Mouse (Mus musculus): ENCODE measurements at regions not wholly inside any gene's neighbourhood (a gene's known extent, or its start where the extent isn't known, plus 50 kb on each side); places are given as distances from the start of the nearest gene placed in this dataset.

- peaks cover 13% of the 10 kb centered on the region for H3K36me3 ChIP-seq (ENCODE audit: control insufficient read depth, insufficient read depth)
- no peak for TF ChIP-seq MAX (IDR thresholded peaks at IDR 0.05)
- no peak for TF ChIP-seq USF1 (IDR thresholded peaks at IDR 0.05; ENCODE audit: low read depth)
- peaks cover 100% of the 10 kb centered on the region for H3K79me2 ChIP-seq (ENCODE audit: control insufficient read depth, insufficient read depth)
- peaks cover 90% of the 10 kb centered on the region for H3K79me3 ChIP-seq (ENCODE audit: low read depth)
- no peak overlapping the region for H3ac ChIP-seq (ENCODE audit: control insufficient read depth, insufficient read length, low read depth)
- H3K4me3 ChIP-seq (ENCODE audit: insufficient read depth, poor library complexity, severe bottlenecking): no peak overlapping the region
- no peaks in the 10 kb centered on the region for H3K27me3 ChIP-seq (ENCODE audit: control insufficient read depth, insufficient read depth, insufficient read length)
Observed at GRCm38 (mm10) chr2:128374253-128374566, 216.8 kb upstream of the Spdye4c start.

GRCm38 (mm10) chr2:128374926-128375325 is 216.1 kb upstream of the Spdye4c start:
- Histone ChIP-seq H3K4me3 (ENCODE audit: insufficient read depth, poor library complexity, severe bottlenecking) (no peak overlapping the region), H3ac (ENCODE audit: control insufficient read depth, insufficient read length, low read depth) (no peak overlapping the region), H3K36me3 (ENCODE audit: control insufficient read depth, insufficient read depth) (peaks cover 13% of the 10 kb centered on the region), H3K27me3 (ENCODE audit: control insufficient read depth, insufficient read depth, insufficient read length) (no peaks in the 10 kb centered on the region), H3K79me2 (ENCODE audit: control insufficient read depth, insufficient read depth) (peaks cover 100% of the 10 kb centered on the region), H3K79me3 (ENCODE audit: low read depth) (peaks cover 88% of the 10 kb centered on the region)
- TF ChIP-seq MYOG (IDR thresholded peaks at IDR 0.05; ENCODE audit: control insufficient read depth, extremely low read depth, insufficient read length): no peak
- TF ChIP-seq CTCF (IDR thresholded peaks at IDR 0.05; ENCODE audit: control insufficient read depth, insufficient read depth, insufficient read length): no peak
- no peak for TF ChIP-seq CEBPB (IDR thresholded peaks at IDR 0.05; ENCODE audit: low read depth)
- TF ChIP-seq MYOD1 (IDR thresholded peaks at IDR 0.05; ENCODE audit: control insufficient read depth, insufficient read length, low read depth): no peak
- no peak for TF ChIP-seq FOSL1 (IDR thresholded peaks at IDR 0.05; ENCODE audit: insufficient read depth, low read length, poor library complexity, severe bottlenecking)
- TF ChIP-seq USF1 (IDR thresholded peaks at IDR 0.05; ENCODE audit: low read depth): no peak
- no peak for TF ChIP-seq MAX (IDR thresholded peaks at IDR 0.05)

DNA sequence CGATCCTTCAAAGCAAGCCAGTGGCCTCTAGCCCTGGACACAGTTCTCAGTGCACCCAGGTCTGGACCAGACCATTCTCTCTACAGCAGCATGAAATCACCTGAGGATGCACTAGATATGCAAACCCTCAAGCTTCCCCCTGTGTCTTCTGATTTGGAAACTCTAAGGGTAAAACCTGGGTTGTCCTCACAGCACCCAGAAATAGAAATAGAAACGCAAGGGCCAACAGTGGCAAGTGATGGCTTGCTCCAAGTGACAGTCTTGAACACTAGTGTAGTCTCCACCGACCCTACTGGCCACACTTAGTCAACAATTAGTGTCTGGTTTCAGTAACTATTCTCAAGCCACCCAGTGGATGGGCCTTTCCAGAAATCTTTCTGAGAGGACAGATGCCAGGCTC is 215.2 kb upstream of the Spdye4c start:
- H3K79me3 ChIP-seq (ENCODE audit: low read depth): peaks cover 85% of the 10 kb centered on the region
- no peaks in the 10 kb centered on the region for H3K27me3 ChIP-seq (ENCODE audit: control insufficient read depth, insufficient read depth, insufficient read length)
- no peak overlapping the region for H3ac ChIP-seq (ENCODE audit: control insufficient read depth, insufficient read length, low read depth)
- H3K36me3 ChIP-seq (ENCODE audit: control insufficient read depth, insufficient read depth): peaks cover 6% of the 10 kb centered on the region
- peaks cover 100% of the 10 kb centered on the region for H3K79me2 ChIP-seq (ENCODE audit: control insufficient read depth, insufficient read depth)
- no peak overlapping the region for H3K4me3 ChIP-seq (ENCODE audit: insufficient read depth, poor library complexity, severe bottlenecking)
- TF ChIP-seq MYOG (IDR thresholded peaks at IDR 0.05; ENCODE audit: control insufficient read depth, extremely low read depth, insufficient read length) (no peak), FOSL1 (IDR thresholded peaks at IDR 0.05; ENCODE audit: insufficient read depth, low read length, poor library complexity, severe bottlenecking) (no peak), MYOD1 (IDR thresholded peaks at IDR 0.05; ENCODE audit: control insufficient read depth, insufficient read length, low read depth) (no peak), CEBPB (IDR thresholded peaks at IDR 0.05; ENCODE audit: low read depth) (no peak), USF1 (IDR thresholded peaks at IDR 0.05; ENCODE audit: low read depth) (no peak), CTCF (IDR thresholded peaks at IDR 0.05; ENCODE audit: control insufficient read depth, insufficient read depth, insufficient read length) (no peak), MAX (IDR thresholded peaks at IDR 0.05) (no peak)

GRCm38 (mm10) chr2:128377176-128377575 is 213.8 kb upstream of the Spdye4c start:
- Histone ChIP-seq H3K79me2 (ENCODE audit: control insufficient read depth, insufficient read depth) (peaks cover 100% of the 10 kb centered on the region), H3K36me3 (ENCODE audit: control insufficient read depth, insufficient read depth) (peaks cover 3% of the 10 kb centered on the region), H3ac (ENCODE audit: control insufficient read depth, insufficient read length, low read depth) (no peak overlapping the region), H3K79me3 (ENCODE audit: low read depth) (peaks cover 83% of the 10 kb centered on the region), H3K27me3 (ENCODE audit: control insufficient read depth, insufficient read depth, insufficient read length) (no peaks in the 10 kb centered on the region), H3K4me3 (ENCODE audit: insufficient read depth, poor library complexity, severe bottlenecking) (no peak overlapping the region)
- TF ChIP-seq FOSL1 (IDR thresholded peaks at IDR 0.05; ENCODE audit: insufficient read depth, low read length, poor library complexity, severe bottlenecking): no peak
- no peak for TF ChIP-seq MYOD1 (IDR thresholded peaks at IDR 0.05; ENCODE audit: control insufficient read depth, insufficient read length, low read depth)
- TF ChIP-seq CEBPB (IDR thresholded peaks at IDR 0.05; ENCODE audit: low read depth): no peak
- no peak for TF ChIP-seq MYOG (IDR thresholded peaks at IDR 0.05; ENCODE audit: control insufficient read depth, extremely low read depth, insufficient read length)
- TF ChIP-seq USF1 (IDR thresholded peaks at IDR 0.05; ENCODE audit: low read depth): no peak
- no peak for TF ChIP-seq MAX (IDR thresholded peaks at IDR 0.05)
- TF ChIP-seq CTCF (IDR thresholded peaks at IDR 0.05; ENCODE audit: control insufficient read depth, insufficient read depth, insufficient read length): no peak

DNA sequence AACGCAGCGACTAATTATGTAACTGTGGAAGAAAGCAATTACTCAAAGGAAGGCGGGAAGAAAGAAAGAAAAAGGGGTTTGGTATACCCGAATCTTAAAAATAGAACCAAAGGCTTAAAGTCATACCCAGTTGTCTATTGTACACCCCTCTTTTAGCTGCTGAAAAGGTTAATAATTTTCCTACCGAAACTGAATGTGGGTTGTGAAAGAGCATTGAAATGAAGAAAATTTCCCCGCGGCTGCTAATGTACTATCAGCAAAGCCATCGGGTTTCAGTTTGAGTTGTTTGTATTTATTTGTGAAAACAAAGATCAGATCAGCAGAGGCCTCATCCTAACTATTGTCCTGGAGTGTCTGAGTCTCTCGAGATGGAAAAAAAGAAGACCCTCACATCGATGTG is 213.3 kb upstream of the Spdye4c start:
- H3K79me3 ChIP-seq (ENCODE audit: low read depth): peaks cover 80% of the 10 kb centered on the region
- TF ChIP-seq MYOG (IDR thresholded peaks at IDR 0.05; ENCODE audit: control insufficient read depth, extremely low read depth, insufficient read length) (no peak), USF1 (IDR thresholded peaks at IDR 0.05; ENCODE audit: low read depth) (no peak), FOSL1 (IDR thresholded peaks at IDR 0.05; ENCODE audit: insufficient read depth, low read length, poor library complexity, severe bottlenecking) (no peak), MYOD1 (IDR thresholded peaks at IDR 0.05; ENCODE audit: control insufficient read depth, insufficient read length, low read depth) (no peak), CEBPB (IDR thresholded peaks at IDR 0.05; ENCODE audit: low read depth) (no peak), MAX (IDR thresholded peaks at IDR 0.05) (no peak), CTCF (IDR thresholded peaks at IDR 0.05; ENCODE audit: control insufficient read depth, insufficient read depth, insufficient read length) (no peak)
- no peaks in the 10 kb centered on the region for H3K27me3 ChIP-seq (ENCODE audit: control insufficient read depth, insufficient read depth, insufficient read length)
- H3K4me3 ChIP-seq (ENCODE audit: insufficient read depth, poor library complexity, severe bottlenecking): no peak overlapping the region
- H3K36me3 ChIP-seq (ENCODE audit: control insufficient read depth, insufficient read depth): peaks cover 3% of the 10 kb centered on the region
- no peak overlapping the region for H3ac ChIP-seq (ENCODE audit: control insufficient read depth, insufficient read length, low read depth)
- H3K79me2 ChIP-seq (ENCODE audit: control insufficient read depth, insufficient read depth): peaks cover 100% of the 10 kb centered on the region

DNA sequence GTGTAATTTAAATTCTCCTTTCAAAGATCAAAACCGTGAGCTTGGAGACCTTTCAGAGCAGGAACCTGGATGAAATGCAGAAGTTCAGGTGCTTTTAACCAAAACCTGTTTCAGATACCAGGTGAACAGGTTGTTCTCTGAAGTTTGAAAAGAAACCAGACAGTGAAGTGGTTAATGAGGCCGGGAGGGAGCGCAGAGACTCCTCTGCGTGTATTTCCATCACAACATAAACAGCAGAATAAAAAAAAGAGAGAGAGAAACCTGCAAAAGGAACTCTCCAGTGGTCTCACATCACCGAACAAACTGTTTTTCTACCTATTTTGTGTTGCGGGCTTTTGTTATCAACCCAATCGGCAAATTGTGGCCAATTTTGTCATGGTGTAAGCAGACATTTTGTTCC is 212.6 kb upstream of the Spdye4c start:
- Histone ChIP-seq H3ac (ENCODE audit: control insufficient read depth, insufficient read length, low read depth) (no peak overlapping the region), H3K4me3 (ENCODE audit: insufficient read depth, poor library complexity, severe bottlenecking) (no peak overlapping the region), H3K27me3 (ENCODE audit: control insufficient read depth, insufficient read depth, insufficient read length) (no peaks in the 10 kb centered on the region), H3K79me2 (ENCODE audit: control insufficient read depth, insufficient read depth) (peaks cover 100% of the 10 kb centered on the region), H3K36me3 (ENCODE audit: control insufficient read depth, insufficient read depth) (peaks cover 3% of the 10 kb centered on the region), H3K79me3 (ENCODE audit: low read depth) (peaks cover 74% of the 10 kb centered on the region)
- TF ChIP-seq MAX (IDR thresholded peaks at IDR 0.05): no peak
- TF ChIP-seq MYOG (IDR thresholded peaks at IDR 0.05; ENCODE audit: control insufficient read depth, extremely low read depth, insufficient read length): no peak
- no peak for TF ChIP-seq USF1 (IDR thresholded peaks at IDR 0.05; ENCODE audit: low read depth)
- TF ChIP-seq CEBPB (IDR thresholded peaks at IDR 0.05; ENCODE audit: low read depth): no peak
- TF ChIP-seq MYOD1 (IDR thresholded peaks at IDR 0.05; ENCODE audit: control insufficient read depth, insufficient read length, low read depth): no peak
- no peak for TF ChIP-seq FOSL1 (IDR thresholded peaks at IDR 0.05; ENCODE audit: insufficient read depth, low read length, poor library complexity, severe bottlenecking)
- no peak for TF ChIP-seq CTCF (IDR thresholded peaks at IDR 0.05; ENCODE audit: control insufficient read depth, insufficient read depth, insufficient read length)

Data from C2C12 (cell line).